8 mouse cellular contexts compared by ENCODE assay signal in genomic region chr7:110768001-110768400, GRCm38 (mm10). TPM values are rescaled to one million over a fixed set of nuclear protein-coding genes. Genes with fewer than 3 reads are reported as not detected.
DNase-seq lines count a peak whose midpoint lies in the region; ATAC-seq and TF ChIP-seq lines count a peak whose summit lies in the region.

Gene Ampd3, plus strand, starts transcription at chr7:110768206.

- H3K4me1 ChIP-seq in lung, embryonic 14.5 days (ENCODE audit: insufficient read depth) = 0 out of 2 replicates have a peak, but pooled peaks cover 1% of the 10 kb centered on the region
- H3K4me1 ChIP-seq in heart, embryonic 15.5 days (replicated peaks) = peaks cover 28% of the 10 kb centered on the region

- peak within 1 kb of the TSS; percentile 24; the same call in 1 of the 2 replicates for H3K27ac ChIP-seq in lung, embryonic 14.5 days (ENCODE audit: low read depth)
- peak within 1 kb of the TSS; percentile 26 for H3K27ac ChIP-seq in heart, embryonic 15.5 days

- no peak for TF ChIP-seq CTCF in lung, embryonic 14.5 days (IDR thresholded peaks at IDR 0.05; ENCODE audit: low read depth)

- H3K4me2 ChIP-seq in lung, embryonic 14.5 days = peak within 1 kb of the TSS; percentile 96
- peak within 1 kb of the TSS; percentile 86 for H3K4me2 ChIP-seq in heart, embryonic 15.5 days

- ATAC-seq in lung, embryonic 14.5 days (ENCODE audit: insufficient read depth) = no peak
- no peak for ATAC-seq in common myeloid progenitor, adult 5-6 weeks (replicated peaks; ENCODE audit: low read depth, poor library complexity, severe bottlenecking)
- no peak for ATAC-seq in heart, embryonic 15.5 days (replicated peaks; ENCODE audit: insufficient number of reproducible peaks, insufficient read depth, low FRiP score, low read depth)

- 24% methylated on average over 15 of the region's 16 CpGs for WGBS in lung, embryonic 14.5 days
- WGBS in heart, embryonic 15.5 days = 26% methylated on average over 16 of the region's 16 CpGs

- H3K27me3 ChIP-seq in lung, embryonic 14.5 days (ENCODE audit: insufficient read depth, low read length) = peaks cover 16% of the 10 kb centered on the region
- H3K27me3 ChIP-seq in heart, embryonic 15.5 days = no peaks in the 10 kb centered on the region

- no peak for DNase-seq in lung, embryonic 14.5 days
- no peak for DNase-seq in lung, postnatal 14 days
- DNase-seq in kidney, postnatal 14 days = peak; percentile 73
- DNase-seq in lung, postnatal 36 days = peak; percentile 29
- no peak for DNase-seq in thymus, postnatal 0 days (ENCODE audit: low spot score)
- DNase-seq in right cerebral cortex, postnatal 36 days (ENCODE audit: low spot score in 2 of 2) = no peak

- H3K9ac ChIP-seq in lung, embryonic 14.5 days = peak within 1 kb of the TSS; percentile 62
- peak within 1 kb of the TSS; percentile 68 for H3K9ac ChIP-seq in heart, embryonic 15.5 days

- H3K9me3 ChIP-seq in lung, embryonic 14.5 days (ENCODE audit: low read depth, low read length) = no peaks in the 10 kb centered on the region
- no peaks in the 10 kb centered on the region for H3K9me3 ChIP-seq in heart, embryonic 15.5 days (replicated peaks)

- H3K36me3 ChIP-seq in lung, embryonic 14.5 days (ENCODE audit: insufficient read depth) = no peaks in the 10 kb centered on the region
- H3K36me3 ChIP-seq in heart, embryonic 15.5 days = no peaks in the 10 kb centered on the region

- peak within 1 kb of the TSS; percentile 52 for H3K4me3 ChIP-seq in lung, embryonic 14.5 days (ENCODE audit: low read depth, low read length)
- H3K4me3 ChIP-seq in heart, embryonic 15.5 days = peak within 1 kb of the TSS; percentile 54

RNA-seq across cellular contexts. Expression of gene Ampd3, which starts in this region (rescaled TPM):
- 1.4 and 2.6 TPM in 2 replicates for polyA plus RNA-seq in lung, embryonic 14.5 days (2014; fragmentation: Nextera tagmentation; extraction: Ambion mirVana)
- 9.0 and 17.3 TPM in 2 replicates for total RNA-seq in common myeloid progenitor, adult 5-6 weeks (2017)
- polyA plus RNA-seq in heart, embryonic 15.5 days (2015; fragmentation: Nextera tagmentation; extraction: Ambion mirVana) = 8.0 and 9.3 TPM in 2 replicates
- 5.6 and 6.2 TPM in 2 replicates for polyA plus RNA-seq in thymus, postnatal 0 days (2015; fragmentation: Nextera tagmentation; extraction: Ambion mirVana)

Comparison
In these comparisons a context has a peak if more than half of its experiments do, and no peak if none do; other contexts are left out.
1. DNase-seq: peak in kidney, postnatal 14 days (single experiment) and lung, postnatal 36 days (single experiment); none in lung, embryonic 14.5 days (single experiment), lung, postnatal 14 days (single experiment), thymus, postnatal 0 days (single experiment) and right cerebral cortex, postnatal 36 days (0 of 2).